Mouse (Mus musculus) kidney, postnatal 0 days (tissue): Measurements from ENCODE around the gene March9. TPM values are rescaled to one million over a fixed set of nuclear protein-coding genes. Genes with fewer than 3 reads are reported as not detected.

ENCODE experiments used
- ATAC-seq: fragments of 200-750 bp; cut with Nextera tagmentation; replicated peaks from 2 replicates; pipeline ENCODE4 v1.8.0; 2017; ENCODE audit warnings: low read depth, moderate number of reproducible peaks, moderate TSS enrichment, moderate library complexity; ENCODE audit not compliant: low FRiP score
- DNase-seq: peaks from one replicate; pipeline ENCODE4 v3.0.0-alpha.2; 2016; ENCODE audit warnings: low spot score
- H3K27ac ChIP-seq: fragments of 300-500 bp; sonication (generic); 2 replicates; pipeline ENCODE4 v1.5.1; 2014; ENCODE audit warnings: mild to moderate bottlenecking
- H3K27me3 ChIP-seq: fragments of 300-500 bp; sonication (generic); 2 replicates; pipeline ENCODE4 v1.6.1; 2014; ENCODE audit warnings: low read length, mixed read lengths; ENCODE audit not compliant: insufficient read depth
- H3K36me3 ChIP-seq: fragments of 300-500 bp; sonication (generic); 2 replicates; pipeline ENCODE4 v1.6.1; 2014; ENCODE audit warnings: low read length, mixed read lengths; ENCODE audit not compliant: insufficient read depth
- H3K4me1 ChIP-seq: fragments of 300-500 bp; sonication (generic); replicated peaks from 2 replicates; pipeline ENCODE4 v1.6.1; 2014; ENCODE audit warnings: antibody characterized with exemption, low read length, mixed read lengths; ENCODE audit not compliant: insufficient read depth
- H3K4me2 ChIP-seq: fragments of 300-500 bp; sonication (generic); 2 replicates; pipeline ENCODE4 v1.6.1; 2014; ENCODE audit warnings: mild to moderate bottlenecking, low read length, moderate library complexity, mixed read lengths
- H3K4me3 ChIP-seq: fragments of 300-500 bp; sonication (generic); replicated peaks from 2 replicates; pipeline ENCODE4 v1.5.1; 2014; ENCODE audit warnings: low read depth, low read length
- H3K9ac ChIP-seq: fragments of 300-500 bp; sonication (generic); 2 replicates; pipeline ENCODE4 v1.6.1; 2014; ENCODE audit warnings: low read depth, low read length
- H3K9me3 ChIP-seq: fragments of 300-500 bp; sonication (generic); replicated peaks from 2 replicates; pipeline ENCODE4 v1.6.1; 2016; ENCODE audit warnings: low read length, inconsistent platforms, mixed read lengths
- CTCF ChIP-seq: IDR thresholded peaks from 2 replicates; pipeline ENCODE4 v1.5.1; 2016; ENCODE audit warnings: antibody characterized with exemption, low read depth, mild to moderate bottlenecking, moderate library complexity
- WGBS: fragments of 180-500 bp; shearing (Covaris S2); extraction: QIAGEN DNeasy Blood & Tissue Kit; methylation state at CpG from one replicate; pipeline ENCODE4 v1.1.7; 2014; 5-methylcytosine and 5-hydroxymethylcytosine counted together
- polyA plus RNA-seq: library from polyadenylated mRNA; unstranded; fragments of >200 nt; fragmentation: Nextera tagmentation; extraction: Ambion mirVana; gene quantifications from 2 replicates; pipeline ENCODE4 v1.2.1, GENCODE M21; 2015

March9 gene
- polyA plus RNA-seq = 1.6 and 1.9 TPM in 2 replicates

- TF ChIP-seq CTCF = no peak
- whole genome bisulfite sequencing = 2% methylated on average over 52 of the region's 72 CpGs
- H3K27me3 ChIP-seq = no peaks in the 10 kb centered on the region
- H3K4me2 ChIP-seq = peak within 1 kb of the TSS; percentile 99
- peak within 1 kb of the TSS; percentile 84 for H3K4me3 ChIP-seq
- no peaks in the 10 kb centered on the region for H3K9me3 ChIP-seq
- peak within 1 kb of the TSS; percentile 85 for H3K9ac ChIP-seq
- H3K27ac ChIP-seq = peak within 1 kb of the TSS; percentile 66
- peaks cover 21% of the 10 kb centered on the region for H3K36me3 ChIP-seq
- DNase-seq = peak; percentile 72
- H3K4me1 ChIP-seq = peaks cover 7% of the 10 kb centered on the region
- ATAC-seq = peak; percentile 29; the same call in 1 of the 2 replicates
Observed at GRCm38 (mm10) chr10:127059968-127060916, at the start of gene March9. March9 (minus strand) TSS chr10:127060184.

DNA sequence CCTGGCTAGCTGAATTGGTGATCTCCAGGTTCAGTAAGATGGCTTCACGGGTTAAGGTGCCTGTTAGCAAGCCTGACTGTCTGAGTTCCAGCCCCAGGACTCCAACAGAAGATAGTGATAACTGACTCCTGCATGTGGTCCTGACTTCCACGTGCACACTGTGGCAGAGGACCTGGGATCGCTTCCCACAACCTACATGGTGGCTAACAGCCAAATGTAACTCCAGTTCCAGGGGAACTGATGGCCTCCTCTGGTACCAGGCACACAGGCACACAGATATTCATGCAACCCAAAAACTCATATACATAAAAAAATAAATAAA lies 48.2 kb upstream of the March9 start:
- WGBS = 80% methylated on average over 3 of the region's 3 CpGs
- DNase-seq = no peak
- TF ChIP-seq CTCF = no peak
- Histone ChIP-seq H3K36me3 (0 out of 2 replicates have a peak, but pooled peaks cover 3% of the 10 kb centered on the region), H3K27ac (no peak overlapping the region), H3K9me3 (no peaks in the 10 kb centered on the region), H3K27me3 (no peaks in the 10 kb centered on the region), H3K4me2 (no peak overlapping the region), H3K4me1 (no peaks in the 10 kb centered on the region), H3K4me3 (no peak overlapping the region), H3K9ac (no peak overlapping the region)
- no peak for ATAC-seq

DNA sequence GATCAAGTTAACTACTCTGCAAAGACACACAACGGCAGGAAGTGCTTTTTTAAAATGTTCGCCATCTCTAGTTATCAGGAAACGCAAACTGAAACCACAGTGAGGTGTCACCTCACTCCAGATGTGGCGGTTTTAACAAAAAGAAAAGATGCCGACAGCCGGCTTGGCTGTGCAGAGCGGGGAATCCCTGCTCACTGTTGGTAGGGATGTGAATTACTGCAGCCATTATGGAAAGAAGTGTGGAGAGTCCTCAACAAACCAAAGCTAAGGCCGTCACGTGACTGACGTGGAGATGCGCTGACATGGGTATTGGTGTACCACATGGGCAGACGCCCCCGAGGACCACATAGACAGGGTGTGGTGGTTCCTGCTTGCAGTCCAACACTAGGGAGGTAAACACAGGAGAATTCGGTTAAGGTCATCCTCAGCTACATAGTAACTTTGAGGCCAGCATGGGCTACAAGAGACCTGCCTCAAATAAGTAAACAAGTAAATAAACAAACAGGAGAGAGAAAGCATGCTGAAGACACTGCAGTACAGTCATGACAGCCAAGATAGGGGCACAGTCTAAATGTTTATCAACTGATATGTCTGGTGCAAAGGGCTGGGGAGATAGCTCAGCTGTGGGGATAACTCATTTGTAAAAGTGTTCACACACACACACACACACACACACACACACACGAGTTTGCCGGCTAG lies 47.7 kb upstream of the March9 start:
- ATAC-seq (no peak), DNase-seq (no peak)
- no peaks in the 10 kb centered on the region for H3K9me3 ChIP-seq
- no peaks in the 10 kb centered on the region for H3K4me1 ChIP-seq
- no peak overlapping the region for H3K4me2 ChIP-seq
- H3K36me3 ChIP-seq = 0 out of 2 replicates have a peak, but pooled peaks cover 3% of the 10 kb centered on the region
- no peaks in the 10 kb centered on the region for H3K27me3 ChIP-seq
- H3K27ac ChIP-seq = no peak overlapping the region
- TF ChIP-seq CTCF = no peak
- no peak overlapping the region for H3K4me3 ChIP-seq
- 85% methylated on average over 16 of the region's 16 CpGs for WGBS
- no peak overlapping the region for H3K9ac ChIP-seq

DNA sequence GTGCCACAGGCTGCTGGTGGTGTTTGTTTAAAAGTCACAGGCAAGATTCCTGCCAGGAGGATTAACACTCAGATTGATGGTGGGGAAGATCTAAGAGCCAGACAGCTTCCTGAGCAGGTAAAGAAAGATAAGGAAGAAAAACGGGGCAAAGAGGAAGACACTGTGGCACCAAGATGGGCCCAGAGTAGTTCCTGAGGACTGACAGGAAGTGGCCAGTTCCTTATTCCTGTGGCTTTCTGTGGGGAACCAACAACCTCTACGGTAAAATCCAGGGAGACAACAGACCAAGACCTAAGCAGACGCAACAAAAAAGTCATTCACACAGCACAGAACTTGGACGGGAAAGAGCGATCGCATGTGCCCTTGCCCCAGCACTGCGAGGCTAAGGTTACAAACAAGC lies 43.6 kb upstream of the March9 start:
- Histone ChIP-seq H3K4me1 (no peaks in the 10 kb centered on the region), H3K36me3 (no peaks in the 10 kb centered on the region), H3K27me3 (no peaks in the 10 kb centered on the region), H3K9ac (no peak overlapping the region), H3K4me3 (no peak overlapping the region), H3K4me2 (no peak overlapping the region), H3K9me3 (no peaks in the 10 kb centered on the region), H3K27ac (no peak overlapping the region)
- 82% methylated on average over 7 of the region's 7 CpGs for WGBS
- no peak for TF ChIP-seq CTCF
- DNase-seq (no peak), ATAC-seq (no peak)

DNA sequence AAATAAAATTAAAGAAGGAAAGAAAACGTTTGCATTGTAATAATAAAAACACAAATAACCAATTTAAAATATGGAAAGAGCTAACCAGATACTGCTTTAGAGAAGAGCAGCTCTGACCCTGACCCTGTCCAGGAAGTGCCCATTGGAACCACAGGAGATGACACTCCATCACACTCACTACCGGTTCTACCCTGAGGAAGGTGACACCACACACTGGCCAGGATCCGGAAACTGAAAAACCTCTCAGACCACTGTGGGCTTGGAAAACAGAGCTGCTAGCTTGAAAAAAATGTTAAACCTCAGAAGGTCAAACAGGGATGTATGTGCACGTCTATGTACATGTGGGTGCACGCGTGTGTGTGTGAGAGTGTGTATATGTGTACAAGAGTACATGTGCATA lies 41.2 kb upstream of the March9 start:
- DNase-seq (no peak), ATAC-seq (no peak)
- 82% methylated on average over 6 of the region's 6 CpGs for WGBS
- Histone ChIP-seq H3K27ac (no peak overlapping the region), H3K27me3 (no peaks in the 10 kb centered on the region), H3K4me2 (no peak overlapping the region), H3K36me3 (peaks cover 16% of the 10 kb centered on the region; the same call in 1 of the 2 replicates), H3K4me1 (no peaks in the 10 kb centered on the region), H3K9ac (no peak overlapping the region), H3K9me3 (no peaks in the 10 kb centered on the region), H3K4me3 (no peak overlapping the region)
- no peak for TF ChIP-seq CTCF

DNA sequence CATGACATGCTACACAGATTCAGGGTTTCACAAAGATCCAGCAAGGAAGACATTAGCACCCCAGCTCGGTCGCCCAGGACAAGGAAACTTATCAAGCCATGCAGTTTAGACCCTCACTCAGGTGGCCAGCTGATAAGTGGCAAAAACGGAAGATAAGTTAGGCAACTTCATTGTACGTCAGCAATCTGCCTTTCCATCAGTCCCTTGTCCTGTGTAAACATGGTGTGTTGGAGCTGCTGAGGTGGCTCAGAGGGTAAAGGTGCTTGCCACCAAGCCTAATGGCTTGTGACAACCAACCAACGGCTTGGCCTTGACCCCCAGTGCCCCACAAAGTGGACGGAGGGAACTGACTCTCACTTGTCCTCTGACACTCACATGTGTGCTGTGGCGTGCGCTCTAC lies 40.4 kb upstream of the March9 start:
- Histone ChIP-seq H3K36me3 (peaks cover 19% of the 10 kb centered on the region; the same call in 1 of the 2 replicates), H3K27me3 (no peaks in the 10 kb centered on the region), H3K9me3 (no peaks in the 10 kb centered on the region), H3K9ac (no peak overlapping the region), H3K4me2 (no peak overlapping the region), H3K4me3 (no peak overlapping the region), H3K4me1 (no peaks in the 10 kb centered on the region), H3K27ac (no peak overlapping the region)
- no peak for TF ChIP-seq CTCF
- WGBS = 76% methylated on average over 8 of the region's 8 CpGs
- no peak for ATAC-seq
- no peak for DNase-seq
